Mouse (Mus musculus) splenic B cell, adult 2 months (primary cell): ENCODE data around the gene Abcg5.

Experiments used
- DNase-seq: peaks from one replicate; pipeline ENCODE4 v3.0.0-alpha.2; 2011; ENCODE audit warnings: low read depth, low spot score
- H3K27me3 ChIP-seq: 2 replicates; pipeline ENCODE4 v1.6.1; 2012; ENCODE audit warnings: mild to moderate bottlenecking, low read length, moderate library complexity, mixed read lengths; ENCODE audit not compliant: control insufficient read depth, poor library complexity, insufficient read depth, severe bottlenecking
- H3K36me3 ChIP-seq: 2 replicates; pipeline ENCODE4 v1.6.1; 2012; ENCODE audit warnings: mild to moderate bottlenecking, low read length, moderate library complexity, mixed read lengths; ENCODE audit not compliant: control insufficient read depth, poor library complexity, insufficient read depth, severe bottlenecking

Abcg5 gene

DNA sequence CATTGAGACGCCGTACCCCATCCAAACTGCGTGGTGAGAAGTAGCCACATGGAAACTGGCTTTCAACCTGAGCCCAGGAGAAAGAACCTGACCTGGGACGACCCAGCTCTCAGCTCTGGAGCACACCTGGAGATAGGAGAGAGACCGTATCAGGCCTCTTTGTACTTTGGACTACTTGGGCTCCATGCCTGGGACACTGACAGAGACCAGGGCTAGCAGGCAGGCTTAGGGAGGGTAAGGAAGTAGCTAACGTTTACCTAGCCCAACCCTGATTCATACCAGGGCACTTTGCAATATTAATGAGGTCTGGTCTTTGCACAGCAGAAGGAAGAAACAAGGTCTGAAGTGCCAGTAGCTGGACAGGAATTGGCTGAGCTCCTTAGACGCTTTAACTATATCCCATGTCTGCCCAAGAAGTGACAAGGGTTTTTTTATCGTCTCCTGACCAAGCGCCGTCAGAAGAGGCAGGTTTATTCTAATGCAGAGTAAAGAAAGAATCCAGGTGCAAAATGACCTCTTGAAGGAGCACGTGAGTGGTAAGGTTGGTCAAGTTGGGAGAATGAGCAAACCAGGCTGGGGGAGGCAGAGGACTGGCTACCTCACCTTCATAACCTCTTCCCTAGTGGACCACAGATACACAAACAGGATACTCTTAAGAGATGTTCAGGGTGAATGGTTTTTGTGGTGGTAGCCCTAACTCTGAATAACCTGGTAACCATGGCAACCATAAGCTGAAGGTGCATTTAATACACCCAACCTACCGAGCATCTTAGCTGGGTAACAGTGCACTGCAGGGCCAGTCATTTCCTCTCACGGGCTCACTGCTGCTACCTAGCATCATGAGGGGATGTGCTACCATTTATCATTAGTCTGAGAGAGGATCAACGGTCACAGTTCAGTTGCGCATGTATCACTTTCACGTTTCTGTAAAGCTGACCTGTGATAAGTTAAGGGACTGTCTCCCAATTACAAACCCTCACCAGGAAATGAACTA, 10.1 kb downstream of the Abcg5 start:
- no peak for DNase-seq
- H3K36me3 ChIP-seq, result no peaks in the 10 kb centered on the region
- H3K27me3 ChIP-seq, result no peaks in the 10 kb centered on the region; the same call in 1 of the 2 replicates

DNA sequence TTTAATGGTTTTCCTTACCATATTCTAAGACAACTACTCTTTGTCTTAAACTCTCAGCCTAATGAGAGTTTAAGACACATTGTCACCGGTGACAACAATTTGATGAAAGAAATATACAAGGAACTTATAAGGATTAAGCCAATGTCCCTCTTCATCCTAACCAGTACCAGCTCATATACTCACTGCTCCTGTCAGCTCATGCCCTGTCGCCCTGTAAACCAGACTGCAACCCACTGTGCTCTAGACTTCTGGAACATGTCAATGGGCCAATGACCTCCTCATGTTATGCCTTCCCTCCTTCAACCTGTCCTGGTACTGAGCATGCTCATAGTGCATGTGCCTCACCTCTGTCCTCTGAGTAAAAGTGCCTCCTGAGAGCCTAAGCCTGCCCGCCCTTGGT, 15.0 kb downstream of the Abcg5 start:
- Histone ChIP-seq H3K36me3 (no peaks in the 10 kb centered on the region), H3K27me3 (no peaks in the 10 kb centered on the region)
- DNase-seq, result no peak

DNA sequence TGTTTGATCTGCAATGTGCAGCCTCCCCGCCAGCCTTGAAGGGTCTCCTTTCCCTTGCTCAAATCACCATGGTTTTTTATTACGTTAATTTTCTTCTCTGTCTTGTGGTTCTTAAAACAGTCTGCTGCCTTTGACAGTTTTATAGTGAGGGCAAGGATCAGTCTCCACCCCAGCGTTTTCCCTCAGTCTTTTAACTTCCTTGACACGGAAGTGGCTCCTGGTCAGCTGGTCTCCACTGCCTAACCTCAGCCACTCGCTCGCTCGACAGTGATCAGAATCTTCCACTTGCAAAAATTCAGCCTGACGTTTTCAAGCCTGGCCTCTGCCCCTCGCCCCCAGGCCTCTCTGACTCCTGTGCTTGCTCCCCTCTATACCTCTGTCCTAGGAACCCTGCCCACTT, 17.1 kb downstream of the Abcg5 start:
- H3K27me3 ChIP-seq, result no peaks in the 10 kb centered on the region
- H3K36me3 ChIP-seq, result no peaks in the 10 kb centered on the region
- no peak for DNase-seq

DNA sequence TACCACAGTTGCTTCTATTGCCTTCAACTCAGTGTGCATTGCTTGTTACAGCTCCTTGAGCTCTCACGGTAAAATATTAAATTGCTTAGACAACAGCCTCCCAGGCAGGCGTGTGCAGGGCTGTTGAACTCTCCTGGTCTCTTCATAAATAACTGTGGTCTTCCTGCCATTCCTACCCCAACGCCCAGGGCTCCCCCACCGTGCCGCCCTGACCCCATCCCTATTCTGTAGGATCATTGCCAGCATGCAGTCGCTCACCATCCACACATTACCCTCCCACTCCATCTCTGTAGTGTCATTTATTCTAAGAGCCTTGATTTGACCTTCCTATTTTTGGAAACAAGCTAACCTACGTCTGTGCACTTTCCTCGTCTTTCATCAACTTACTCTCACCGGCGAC, 17.8 kb downstream of the Abcg5 start:
- DNase-seq, result no peak
- Histone ChIP-seq H3K36me3 (no peaks in the 10 kb centered on the region), H3K27me3 (no peaks in the 10 kb centered on the region)

DNA sequence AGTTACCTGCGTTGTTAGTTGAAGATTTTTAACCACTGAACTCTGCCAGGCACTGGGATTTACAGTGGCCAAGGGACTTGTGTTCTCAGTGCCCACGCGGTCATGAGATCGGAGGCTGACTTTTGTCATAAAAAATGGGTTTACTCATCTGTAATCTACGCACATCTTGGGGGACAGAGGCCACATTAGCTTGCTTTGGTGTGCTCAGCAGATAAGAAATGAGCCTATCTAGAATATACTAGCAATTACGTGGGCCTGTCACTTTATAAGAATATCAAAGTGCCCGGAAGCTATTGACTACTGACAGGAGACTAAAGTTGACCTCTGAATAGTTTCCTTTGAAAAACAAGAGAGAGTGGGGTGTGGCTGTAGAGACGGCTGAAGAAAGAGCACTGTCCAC, 23.9 kb downstream of the Abcg5 start:
- H3K36me3 ChIP-seq, result no peaks in the 10 kb centered on the region
- DNase-seq, result no peak
- H3K27me3 ChIP-seq, result no peaks in the 10 kb centered on the region

DNA sequence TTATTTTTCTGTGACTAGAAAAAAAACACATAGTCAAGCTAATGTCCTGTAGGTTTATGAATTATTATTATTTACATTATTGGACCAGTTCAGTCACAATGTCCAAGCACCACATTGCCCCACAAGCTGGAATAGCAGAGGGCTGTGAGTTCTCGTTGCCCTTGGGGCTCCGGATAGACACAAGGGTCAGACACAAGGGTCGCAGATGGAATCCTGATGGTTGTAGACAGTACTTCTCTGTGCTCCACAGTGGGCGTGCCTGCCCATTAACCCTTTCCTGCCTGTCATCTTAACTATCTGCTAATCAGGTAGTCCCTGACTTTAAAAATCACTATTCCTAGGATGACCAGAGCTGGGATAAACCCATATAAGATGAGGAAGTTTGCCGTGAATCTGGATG, 24.6 kb downstream of the Abcg5 start:
- no peak for DNase-seq
- Histone ChIP-seq H3K27me3 (no peaks in the 10 kb centered on the region), H3K36me3 (no peaks in the 10 kb centered on the region)

DNA sequence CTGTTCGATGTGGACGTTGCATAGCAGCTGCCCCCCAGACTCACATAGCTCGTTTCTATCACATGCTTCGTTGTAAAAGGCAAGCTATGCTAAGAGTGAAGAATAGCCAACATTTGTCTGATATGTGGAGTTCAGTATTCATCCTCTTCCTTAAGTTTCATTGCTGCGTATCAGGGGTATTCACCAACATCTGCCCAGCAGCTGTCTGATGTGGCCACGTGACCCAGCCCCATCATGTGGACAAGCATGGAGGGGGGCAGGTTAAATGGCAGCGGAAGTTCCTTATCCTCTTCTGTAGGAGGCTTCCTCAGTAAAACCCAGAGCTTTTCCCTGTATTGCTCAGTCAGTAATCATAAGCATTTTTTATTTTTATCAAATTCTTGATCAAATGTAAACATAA, 25.0 kb downstream of the Abcg5 start:
- H3K36me3 ChIP-seq, result no peaks in the 10 kb centered on the region

DNA sequence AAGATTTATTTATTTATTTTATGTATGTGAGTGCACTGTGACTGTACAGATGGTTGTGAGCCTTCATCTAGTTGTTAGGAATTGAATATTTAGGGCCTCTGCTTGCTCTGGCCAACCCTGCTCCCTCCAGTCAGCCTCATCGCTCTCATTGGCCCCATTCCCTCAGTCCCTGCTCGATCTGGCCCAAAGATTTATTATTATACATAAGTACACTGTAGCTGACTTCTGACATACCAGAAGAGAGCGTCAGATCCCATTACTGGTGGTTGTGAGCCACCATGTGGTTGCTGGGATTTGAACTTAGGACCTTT, 25.4 kb downstream of the Abcg5 start:
- Histone ChIP-seq H3K36me3 (no peaks in the 10 kb centered on the region), H3K27me3 (no peaks in the 10 kb centered on the region)
- no peak for DNase-seq

More for the DNA sequence above, 25.0 kb downstream of the Abcg5 start:
- no peaks in the 10 kb centered on the region for H3K27me3 ChIP-seq
- no peak for DNase-seq

DNA sequence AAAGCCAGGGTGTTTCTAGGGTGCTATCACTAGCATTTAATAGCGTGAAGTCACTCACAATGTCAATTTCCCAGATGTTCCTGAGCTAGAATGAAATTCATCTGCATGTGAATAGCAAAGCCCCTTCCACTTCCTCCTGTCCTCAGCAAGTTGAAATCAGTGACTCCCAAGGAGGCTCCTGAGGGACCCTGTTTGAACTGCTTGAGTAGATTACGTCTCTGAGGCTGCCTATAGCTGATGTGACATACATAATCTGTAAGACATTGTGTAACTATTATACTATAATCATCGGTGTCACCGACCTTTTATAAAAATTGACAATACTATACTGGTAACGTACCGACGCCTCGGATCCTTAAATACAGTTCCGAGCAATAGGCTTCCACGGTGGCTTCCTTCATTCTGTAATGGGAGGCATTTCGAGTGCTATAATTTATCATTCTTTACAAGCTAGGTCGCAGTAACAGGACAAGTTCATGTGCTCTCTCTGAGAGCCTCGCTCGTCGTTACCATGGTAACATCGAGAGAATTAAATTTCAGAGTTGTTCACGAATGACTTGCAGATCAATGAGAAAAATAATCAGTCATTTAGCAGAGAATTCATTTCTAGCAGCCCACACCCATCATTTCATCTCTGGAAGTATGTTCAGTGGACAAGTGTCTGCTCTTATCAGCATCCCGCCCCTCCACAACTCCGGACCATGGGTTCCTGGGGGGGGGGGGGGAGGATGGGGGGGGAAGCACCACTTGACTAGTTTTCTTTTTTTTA, 26.0 kb downstream of the Abcg5 start:
- Histone ChIP-seq H3K36me3 (no peaks in the 10 kb centered on the region), H3K27me3 (no peaks in the 10 kb centered on the region)
- DNase-seq, result no peak

DNA sequence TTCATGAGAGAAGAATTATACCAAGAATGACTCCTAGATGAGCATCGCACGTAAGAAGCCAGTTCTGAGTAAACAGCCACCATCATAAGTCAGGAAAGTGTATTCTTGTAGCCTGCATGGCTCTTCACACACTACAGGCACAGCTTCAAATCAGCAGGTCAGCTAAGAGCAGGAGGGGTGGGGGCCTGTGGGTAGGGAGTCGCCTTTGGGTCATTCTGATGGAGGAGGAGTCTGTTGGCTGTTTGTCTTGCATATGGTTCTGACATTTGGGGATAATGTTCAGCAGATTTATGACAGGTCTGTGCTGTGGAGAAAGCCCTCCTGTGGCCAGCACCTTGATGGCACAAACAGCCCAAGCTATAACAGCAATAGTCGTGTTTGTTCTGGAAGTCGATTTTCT, 26.6 kb downstream of the Abcg5 start:
- Histone ChIP-seq H3K36me3 (no peaks in the 10 kb centered on the region), H3K27me3 (no peaks in the 10 kb centered on the region)
- no peak for DNase-seq

DNA sequence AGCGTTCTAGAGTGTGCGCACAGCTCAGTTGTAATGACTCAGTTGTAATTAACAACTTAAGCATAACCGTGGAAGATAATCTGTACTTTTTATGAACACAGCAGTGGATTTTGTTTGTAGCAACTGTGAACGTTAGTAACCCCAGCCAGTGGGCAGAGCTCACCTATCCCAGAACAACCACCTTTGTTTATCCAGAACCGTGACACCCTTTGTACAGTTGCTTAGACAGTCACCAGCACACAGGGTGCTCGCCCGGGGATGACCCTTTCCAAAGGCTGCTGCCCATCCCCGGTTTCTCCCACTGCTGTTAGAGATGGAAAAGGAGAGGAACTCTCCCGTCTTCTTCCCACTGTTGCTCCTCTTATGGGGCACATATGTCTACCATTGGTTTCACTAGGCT, 29.3 kb downstream of the Abcg5 start:
- Histone ChIP-seq H3K27me3 (no peaks in the 10 kb centered on the region), H3K36me3 (no peaks in the 10 kb centered on the region)
- DNase-seq, result no peak

DNA sequence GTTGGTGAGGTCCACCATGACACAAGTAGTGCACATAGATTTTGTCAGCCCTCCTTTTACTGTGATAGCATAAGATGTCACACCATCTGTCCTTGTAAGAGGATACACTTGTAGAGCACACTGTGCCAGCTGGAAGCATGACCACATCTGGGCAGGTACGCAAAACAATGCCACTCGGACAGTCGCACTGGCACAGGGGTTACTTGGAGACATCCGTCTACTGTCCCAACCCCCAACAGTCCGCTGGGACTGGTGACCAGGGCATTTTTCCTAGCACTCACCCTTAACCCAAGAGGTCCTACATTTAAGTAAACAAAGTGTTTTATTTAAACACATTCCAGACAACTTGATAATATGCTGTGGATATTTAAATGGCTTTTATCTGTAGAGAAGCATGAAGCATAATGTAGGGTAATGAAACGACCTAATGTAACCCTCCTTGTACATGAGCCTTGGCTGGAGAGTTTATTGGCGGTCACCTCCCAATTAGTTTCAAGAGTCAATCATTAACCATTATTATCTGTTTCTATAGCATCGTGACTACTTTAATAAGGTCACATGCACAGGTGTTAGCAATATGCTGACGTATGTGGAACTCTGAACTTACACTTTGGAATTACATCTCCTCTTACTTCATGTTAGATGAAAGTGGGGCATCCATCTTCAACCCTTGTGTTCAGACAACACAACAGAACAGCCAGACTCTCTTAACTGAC, 32.4 kb downstream of the Abcg5 start:
- no peaks in the 10 kb centered on the region for H3K36me3 ChIP-seq

DNA sequence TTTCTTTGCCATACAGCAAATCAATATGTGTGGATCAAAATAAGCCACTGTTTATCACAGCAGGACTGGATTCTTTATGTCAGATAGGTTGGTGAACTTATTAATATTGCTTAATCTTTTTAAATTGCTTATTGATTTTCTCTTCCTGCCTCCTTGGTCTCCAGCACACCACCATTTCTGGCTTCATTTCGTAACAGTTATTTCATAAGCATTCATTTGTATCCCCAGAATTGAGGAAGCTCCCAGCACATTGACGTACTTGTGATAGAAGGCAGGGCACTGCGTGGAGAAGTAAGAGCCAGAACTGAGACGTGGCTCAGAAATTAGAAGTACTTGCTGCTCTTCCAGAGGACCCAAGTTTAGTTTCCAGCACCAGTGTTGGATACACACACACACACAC, 35.2 kb downstream of the Abcg5 start:
- Histone ChIP-seq H3K27me3 (no peaks in the 10 kb centered on the region), H3K36me3 (no peaks in the 10 kb centered on the region)
- no peak for DNase-seq

More for the DNA sequence above, 32.4 kb downstream of the Abcg5 start:
- H3K27me3 ChIP-seq, result no peaks in the 10 kb centered on the region
- no peak for DNase-seq

DNA sequence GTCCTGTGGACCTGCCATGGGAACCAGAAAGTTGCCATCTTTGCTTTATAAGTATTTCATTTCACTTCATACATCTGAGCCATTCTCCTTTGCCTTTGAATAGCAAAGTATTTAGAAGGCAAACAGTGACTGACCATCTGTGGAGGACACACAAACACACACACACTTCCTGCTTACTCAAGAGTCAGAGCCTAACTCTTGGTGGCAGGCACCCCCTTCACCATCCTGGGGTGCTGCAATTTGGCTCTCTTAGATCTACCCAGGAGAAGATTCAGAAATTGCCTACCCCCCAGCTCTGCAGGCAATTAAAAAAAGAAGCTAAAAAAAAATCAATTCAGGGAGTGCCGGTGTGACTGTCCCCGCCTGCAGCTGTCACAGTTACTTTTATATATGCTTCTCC, 36.3 kb downstream of the Abcg5 start:
- Histone ChIP-seq H3K27me3 (no peaks in the 10 kb centered on the region), H3K36me3 (no peaks in the 10 kb centered on the region)
- no peak for DNase-seq

DNA sequence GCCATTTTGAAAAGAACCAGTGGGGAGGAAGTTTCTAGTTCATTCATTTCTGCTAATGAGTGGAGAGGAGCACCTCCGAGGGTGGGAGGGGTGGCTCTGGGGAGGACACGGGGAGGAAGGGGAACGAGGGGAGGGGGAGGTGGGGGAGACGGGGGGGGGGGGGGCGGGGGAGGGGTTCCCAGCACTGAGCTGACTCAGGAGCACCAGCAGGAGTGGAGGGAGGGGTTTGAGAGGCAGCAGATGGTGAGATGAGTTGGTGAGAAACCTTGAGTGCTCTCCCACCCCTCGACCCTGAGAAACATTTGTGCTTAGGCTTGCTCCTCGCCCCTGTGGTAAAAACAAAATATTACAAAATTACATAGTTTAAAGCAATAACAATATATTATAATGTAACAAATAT, 36.9 kb downstream of the Abcg5 start:
- no peak for DNase-seq
- Histone ChIP-seq H3K36me3 (no peaks in the 10 kb centered on the region), H3K27me3 (no peaks in the 10 kb centered on the region)
